Mouse (Mus musculus) stomach, embryonic 14.5 days (tissue): ENCODE results near the gene Krt39. TPM values are rescaled to one million over a fixed set of nuclear protein-coding genes. Genes with fewer than 3 reads are reported as not detected.

Experiments used
- ATAC-seq: fragments of 200-750 bp; cut with Nextera tagmentation; 2 replicates; pipeline ENCODE4 v1.8.0; 2017; ENCODE audit warnings: low read depth, moderate TSS enrichment; ENCODE audit not compliant: insufficient number of reproducible peaks, insufficient read depth, low FRiP score
- H3K27ac ChIP-seq: fragments of 300-500 bp; sonication (generic); 2 replicates; pipeline ENCODE4 v1.5.1; 2014; ENCODE audit warnings: mild to moderate bottlenecking, low read length, moderate library complexity, mixed read lengths
- H3K27me3 ChIP-seq: fragments of 300-500 bp; sonication (generic); 2 replicates; pipeline ENCODE4 v1.6.1; 2014; ENCODE audit warnings: low read length, control low read depth, mixed read lengths; ENCODE audit not compliant: control insufficient read depth, insufficient read depth
- H3K36me3 ChIP-seq: fragments of 300-500 bp; sonication (generic); 2 replicates; pipeline ENCODE4 v1.6.1; 2014; ENCODE audit warnings: mild to moderate bottlenecking, control low read depth, low read length, moderate library complexity, mixed read lengths; ENCODE audit not compliant: control insufficient read depth, insufficient read depth
- H3K4me1 ChIP-seq: fragments of 300-500 bp; sonication (generic); 2 replicates; pipeline ENCODE4 v1.6.1; 2014; ENCODE audit warnings: low read length, control low read depth, mixed read lengths; ENCODE audit not compliant: control insufficient read depth, insufficient read depth
- H3K4me2 ChIP-seq: fragments of 300-500 bp; sonication (generic); replicated peaks from 2 replicates; pipeline ENCODE4 v1.6.1; 2014; ENCODE audit warnings: low read depth, low read length, control low read depth
- H3K4me3 ChIP-seq: fragments of 300-500 bp; sonication (generic); 2 replicates; pipeline ENCODE4 v1.5.1; 2014; ENCODE audit warnings: low read depth, low read length, control low read depth
- H3K9ac ChIP-seq: fragments of 300-500 bp; sonication (generic); replicated peaks from 2 replicates; pipeline ENCODE4 v1.6.1; 2014; ENCODE audit warnings: low read depth, mild to moderate bottlenecking, control low read depth, low read length, moderate library complexity, mixed read lengths
- H3K9me3 ChIP-seq: fragments of 300-500 bp; sonication (generic); 2 replicates; pipeline ENCODE4 v1.6.1; 2016; ENCODE audit warnings: low read depth, low read length, control low read depth; ENCODE audit not compliant: control insufficient read depth
- WGBS: fragments of 180-500 bp; shearing (Covaris S2); extraction: QIAGEN DNeasy Blood & Tissue Kit; methylation state at CpG from one replicate; pipeline ENCODE4 v1.1.7; 2014; 5-methylcytosine and 5-hydroxymethylcytosine counted together
- polyA plus RNA-seq: library from polyadenylated mRNA; unstranded; fragments of >200 nt; fragmentation: Nextera tagmentation; extraction: Ambion mirVana; gene quantifications from 2 replicates; pipeline ENCODE4 v1.2.1, GENCODE M21; 2014

Gene Krt39
- polyA plus RNA-seq, 1 experiment from 2014 or later, result not detected

GRCm38 (mm10) chr11:99466316-99466715, 54.8 kb downstream of the Krt39 start:
- H3K9me3 ChIP-seq, result no peaks in the 10 kb centered on the region
- 0 out of 2 replicates have a peak, but pooled peaks cover 5% of the 10 kb centered on the region for H3K4me1 ChIP-seq
- no peak overlapping the region for H3K9ac ChIP-seq
- H3K27ac ChIP-seq, result no peak overlapping the region
- no peak for ATAC-seq
- 9% methylated on average over 7 of the region's 7 CpGs for WGBS
- H3K4me3 ChIP-seq, result no peak overlapping the region
- no peaks in the 10 kb centered on the region for H3K36me3 ChIP-seq
- no peaks in the 10 kb centered on the region for H3K27me3 ChIP-seq
- H3K4me2 ChIP-seq, result no peak overlapping the region

GRCm38 (mm10) chr11:99464836-99465235, 56.3 kb downstream of the Krt39 start:
- 1% methylated on average over 5 of the region's 5 CpGs for WGBS

More at GRCm38 (mm10) chr11:99464836-99465235, 56.3 kb downstream of the Krt39 start:
- H3K9me3 ChIP-seq, result no peaks in the 10 kb centered on the region
- H3K4me2 ChIP-seq, result no peak overlapping the region
- H3K4me3 ChIP-seq, result no peak overlapping the region
- no peaks in the 10 kb centered on the region for H3K27me3 ChIP-seq
- H3K27ac ChIP-seq, result no peak overlapping the region
- ATAC-seq, result no peak
- 0 out of 2 replicates have a peak, but pooled peaks cover 5% of the 10 kb centered on the region for H3K4me1 ChIP-seq
- no peak overlapping the region for H3K9ac ChIP-seq
- H3K36me3 ChIP-seq, result no peaks in the 10 kb centered on the region

Other genes with a start within 250 kb of the Krt39 start
- 0.13 TPM in 1 of 2 replicates, not detected in the other for gene Krt24, start 236.1 kb downstream of the Krt39 start, polyA plus RNA-seq
- not detected in 2 replicates for gene Krt25, start 198.4 kb downstream of the Krt39 start, polyA plus RNA-seq
- gene Krt26, start 183.4 kb downstream of the Krt39 start, polyA plus RNA-seq, result not detected in 2 replicates
- gene Krt27, start 170.2 kb downstream of the Krt39 start, polyA plus RNA-seq, result not detected in 2 replicates
- 0.21 TPM in 1 of 2 replicates, not detected in the other for gene Krt28, start 146.4 kb downstream of the Krt39 start, polyA plus RNA-seq
- 31.7 and 37.0 TPM in 2 replicates for gene Krt10, start 132.0 kb downstream of the Krt39 start, polyA plus RNA-seq
- not detected in 2 replicates for gene Krt12, start 99.1 kb downstream of the Krt39 start, polyA plus RNA-seq
- 3.0 and 3.9 TPM in 2 replicates for gene Krt20, start 83.2 kb downstream of the Krt39 start, polyA plus RNA-seq
- 18.3 and 21.4 TPM in 2 replicates for gene Krt23, start 28.2 kb downstream of the Krt39 start, polyA plus RNA-seq
- gene Krt40, start 21.8 kb upstream of the Krt39 start, polyA plus RNA-seq, result not detected in 2 replicates
- not detected in 2 replicates for gene Krtap3-3, start 29.5 kb upstream of the Krt39 start, polyA plus RNA-seq
- not detected in 2 replicates for gene Krtap3-2, start 35.5 kb upstream of the Krt39 start, polyA plus RNA-seq
- gene Gm11939, start 38.1 kb upstream of the Krt39 start, polyA plus RNA-seq, result not detected in 2 replicates
- not detected in 2 replicates for gene Krtap3-1, start 45.3 kb upstream of the Krt39 start, polyA plus RNA-seq
- gene Krtap1-5, start 59.7 kb upstream of the Krt39 start, polyA plus RNA-seq, result not detected in 2 replicates
- gene Krtap1-4, start 62.3 kb upstream of the Krt39 start, polyA plus RNA-seq, result not detected in 2 replicates
- gene Krtap1-3, start 70.0 kb upstream of the Krt39 start, polyA plus RNA-seq, result not detected in 2 replicates
- gene Krtap9-3, start 76.8 kb upstream of the Krt39 start, polyA plus RNA-seq, result not detected in 2 replicates
- gene Gm11938, start 82.0 kb upstream of the Krt39 start, polyA plus RNA-seq, result not detected in 2 replicates
- not detected in 2 replicates for gene Gm11937, start 88.9 kb upstream of the Krt39 start, polyA plus RNA-seq
- gene Krtap2-4, start 93.5 kb upstream of the Krt39 start, polyA plus RNA-seq, result not detected in 2 replicates
- gene Gm11562, start 99.1 kb upstream of the Krt39 start, polyA plus RNA-seq, result not detected in 2 replicates
- not detected in 2 replicates for gene Krtap4-1, start 106.9 kb upstream of the Krt39 start, polyA plus RNA-seq
- gene Krtap4-2, start 113.7 kb upstream of the Krt39 start, polyA plus RNA-seq, result not detected in 2 replicates
- gene Krtap4-7, start 122.8 kb upstream of the Krt39 start, polyA plus RNA-seq, result not detected in 2 replicates
- gene Gm11555, start 128.9 kb upstream of the Krt39 start, polyA plus RNA-seq, result not detected in 2 replicates
- not detected in 2 replicates for gene Gm11563, start 137.6 kb upstream of the Krt39 start, polyA plus RNA-seq
- gene Krtap4-6, start 144.6 kb upstream of the Krt39 start, polyA plus RNA-seq, result not detected in 2 replicates
- not detected in 2 replicates for gene Gm14190, start 169.4 kb upstream of the Krt39 start, polyA plus RNA-seq
- gene Gm14180, start 213.0 kb upstream of the Krt39 start, polyA plus RNA-seq, result not detected in 2 replicates